Mouse (Mus musculus): ENCODE measurements around the gene Itpa.

- no peak for TF ChIP-seq TCF12 (IDR thresholded peaks at IDR 0.05; ENCODE audit: low read depth, low read length)
- TF ChIP-seq SMC3 (IDR thresholded peaks at IDR 0.05; ENCODE audit: low read depth, low read length): no peak
- TF ChIP-seq CTCF (conservative IDR thresholded peaks at IDR 0.05 in 1 of 2, IDR thresholded peaks at IDR 0.05 in 1 of 2; ENCODE audit: low read depth in 2 of 2, low read length in 2 of 2): no peak
- TF ChIP-seq KAT2A (IDR thresholded peaks at IDR 0.05; ENCODE audit: insufficient replicate concordance, low read length): no peak
- no peak for TF ChIP-seq POLR2A (IDR thresholded peaks at IDR 0.05; ENCODE audit: low read depth, low read length)
Observed at GRCm38 (mm10) chr2:130689011-130689410, 21.6 kb downstream of the Itpa start.
